Mouse (Mus musculus): ENCODE measurements at regions not wholly inside any gene's neighbourhood (a gene's known extent, or its start where the extent isn't known, plus 50 kb on each side); places are given as distances from the start of the nearest gene placed in this dataset.

DNA sequence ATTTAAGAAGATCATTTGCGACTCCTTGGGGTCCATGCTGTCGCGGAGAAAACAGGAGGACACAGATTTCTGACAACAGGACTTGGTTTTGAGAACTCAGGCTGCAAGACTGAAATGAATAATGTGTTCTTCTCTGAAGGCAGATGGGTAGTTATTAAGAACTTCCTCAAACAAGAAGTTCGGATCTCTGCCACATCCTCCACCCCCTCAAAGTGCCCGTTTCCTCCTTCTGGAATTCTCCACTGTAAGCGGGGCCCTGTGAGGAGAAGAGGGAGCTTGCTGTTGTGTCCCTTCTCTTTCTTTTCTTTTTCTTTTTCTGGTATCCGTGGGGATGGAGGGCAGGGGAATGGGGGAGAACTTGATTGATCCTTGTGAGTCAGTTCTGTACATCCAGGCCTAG, 118.9 kb downstream of the 1700020N01Rik start:
- TF ChIP-seq CTCF (IDR thresholded peaks at IDR 0.05; ENCODE audit: low read depth) (no peak), EP300 (IDR thresholded peaks at IDR 0.05; ENCODE audit: low read depth) (no peak)

Data from liver, embryonic 14.5 days (tissue).